Mouse (Mus musculus): ENCODE results near the gene Zc3h13. TPM values are rescaled to one million over a fixed set of nuclear protein-coding genes. Genes with fewer than 3 reads are reported as not detected.
A peak's percentile ranks its signal among the peaks of the same experiment; 100 is the strongest.

Gene Zc3h13
- total RNA-seq, 2 experiments from 2014 or later, result 20.2 to 23.9 TPM

GRCm38 (mm10) chr14:75323354-75323753, 39.2 kb downstream of the Zc3h13 start:
- no peak for DNase-seq

- DNase-seq, result no peak
Observed at GRCm38 (mm10) chr14:75328062-75328461, 43.9 kb downstream of the Zc3h13 start.

GRCm38 (mm10) chr14:75330621-75331020, 46.4 kb downstream of the Zc3h13 start:
- DNase-seq, result peak; percentile 28

GRCm38 (mm10) chr14:75334321-75334720, 50.1 kb downstream of the Zc3h13 start:
- DNase-seq, result no peak

- DNase-seq, result no peak
Observed at GRCm38 (mm10) chr14:75337884-75338283, 53.7 kb downstream of the Zc3h13 start.

- DNase-seq, result no peak
Observed at GRCm38 (mm10) chr14:75346041-75346440, 61.9 kb downstream of the Zc3h13 start.

- DNase-seq, result no peak
Observed at GRCm38 (mm10) chr14:75351626-75352025, 67.5 kb downstream of the Zc3h13 start.

GRCm38 (mm10) chr14:75363316-75363715, 79.1 kb downstream of the Zc3h13 start:
- no peak for DNase-seq

GRCm38 (mm10) chr14:75365301-75366035, 81.3 kb downstream of the Zc3h13 start:
- no peak for DNase-seq

GRCm38 (mm10) chr14:75366741-75367140, 82.6 kb downstream of the Zc3h13 start:
- DNase-seq, result peak; percentile 16

- no peak for DNase-seq
Observed at GRCm38 (mm10) chr14:75367503-75367902, 83.3 kb downstream of the Zc3h13 start.

GRCm38 (mm10) chr14:75369880-75370279, 85.7 kb downstream of the Zc3h13 start:
- DNase-seq, result no peak

GRCm38 (mm10) chr14:75375006-75375598, 90.9 kb downstream of the Zc3h13 start:
- DNase-seq, result no peak

- no peak for DNase-seq
Observed at GRCm38 (mm10) chr14:75376256-75376655, 92.1 kb downstream of the Zc3h13 start.

- DNase-seq, result no peak
Observed at GRCm38 (mm10) chr14:75377612-75378011, 93.4 kb downstream of the Zc3h13 start.

Small RNA genes lying within 50 kb of the gene (microRNA-seq; reads per million reads assigned to microRNA genes)
- 0 reads per million in 2 experiments for gene Gm44482

Other genes with a start within 250 kb of the Zc3h13 start
- gene Lrrc63, start 153.5 kb upstream of the Zc3h13 start, total RNA-seq (2021), result not detected
- gene Lcp1, start 153.3 kb upstream of the Zc3h13 start, total RNA-seq (2021), result 10 to 100 TPM; 10.0 to 19.9 TPM
- gene Cpb2, start 42.1 kb upstream of the Zc3h13 start, total RNA-seq (2021), result not detected
- under 1 TPM; 0.63 to 0.81 TPM for gene Siah3, start 171.6 kb downstream of the Zc3h13 start, total RNA-seq (2021)